Mouse (Mus musculus): ENCODE data around the gene Ntng2. TPM values are rescaled to one million over a fixed set of nuclear protein-coding genes. Genes with fewer than 3 reads are reported as not detected.
A peak's percentile ranks its signal among the peaks of the same experiment; 100 is the strongest.

Gene Ntng2
- polyA plus RNA-seq, 1 experiment from 2014 or later = 0.33 TPM

DNA sequence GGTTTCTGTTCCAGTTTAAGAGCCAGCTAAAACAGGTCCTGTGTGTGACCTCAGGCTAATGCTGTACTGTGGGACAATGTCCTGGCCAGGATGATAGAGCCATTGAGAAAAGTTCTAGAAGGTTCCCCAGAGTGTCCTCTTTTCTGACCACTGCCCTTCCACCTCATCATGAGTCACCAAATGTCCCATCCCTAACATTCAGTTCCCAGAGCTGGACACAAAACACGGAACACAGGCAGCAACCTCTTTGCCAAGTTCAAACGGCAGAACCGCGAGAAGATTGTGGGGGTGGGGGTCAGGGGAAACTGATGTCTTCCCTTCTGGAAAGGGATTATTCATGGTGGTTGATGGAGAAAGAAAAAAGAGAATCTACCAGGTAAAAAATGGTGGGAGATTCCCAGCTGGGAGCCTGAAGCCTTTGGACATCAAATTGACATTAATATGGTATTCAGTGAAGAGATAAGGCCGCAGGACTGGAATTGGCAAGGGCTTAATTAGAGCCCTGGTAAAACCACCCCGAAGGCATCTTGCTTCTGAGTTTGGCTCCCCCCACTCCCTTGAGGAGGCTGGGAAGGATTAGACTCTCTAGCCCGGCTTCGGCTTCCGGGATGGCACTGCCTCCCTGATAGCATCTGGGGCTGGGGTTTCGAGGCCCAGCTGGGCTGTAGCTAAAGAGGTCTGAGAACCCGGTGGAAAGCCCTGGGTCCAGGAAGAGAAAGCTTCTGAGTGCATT lies 51.4 kb downstream of the Ntng2 start:
- WGBS = 52% methylated on average over 11 of the region's 11 CpGs
- ATAC-seq (ENCODE audit: insufficient number of reproducible peaks, low FRiP score) = no peak
- Histone ChIP-seq H3K4me2 (no peak overlapping the region), H3K9ac (no peak overlapping the region), H3K36me3 (no peaks in the 10 kb centered on the region), H3K9me3 (replicated peaks) (no peaks in the 10 kb centered on the region), H3K4me1 (replicated peaks) (no peaks in the 10 kb centered on the region), H3K27me3 (replicated peaks) (peaks cover 74% of the 10 kb centered on the region), H3K27ac (ENCODE audit: poor library complexity, severe bottlenecking) (no peak overlapping the region), H3K4me3 (no peak overlapping the region)

DNA sequence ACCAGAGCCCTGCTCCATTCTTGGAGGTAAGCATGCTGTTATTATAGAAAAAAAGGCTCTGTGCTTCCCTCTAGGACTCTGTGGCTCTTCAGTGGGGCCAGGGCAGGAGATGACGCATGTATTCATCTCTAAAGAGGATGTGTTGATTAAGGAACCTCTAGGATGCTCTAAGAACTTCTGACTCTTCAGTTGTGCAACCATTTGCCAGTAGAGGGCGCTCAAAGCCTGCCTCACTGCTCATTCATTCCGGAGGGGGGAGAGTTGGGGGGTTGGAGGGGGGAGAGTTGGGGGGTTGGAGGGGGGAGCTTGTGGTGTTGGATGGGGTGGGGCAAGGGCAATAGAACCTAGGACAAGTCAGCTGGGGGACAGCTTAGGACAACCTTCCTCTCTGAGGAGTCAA lies 52.9 kb downstream of the Ntng2 start:
- Histone ChIP-seq H3K27me3 (replicated peaks) (peaks cover 76% of the 10 kb centered on the region), H3K27ac (ENCODE audit: poor library complexity, severe bottlenecking) (no peak overlapping the region)
- ATAC-seq (ENCODE audit: insufficient number of reproducible peaks, low FRiP score) = no peak

DNA sequence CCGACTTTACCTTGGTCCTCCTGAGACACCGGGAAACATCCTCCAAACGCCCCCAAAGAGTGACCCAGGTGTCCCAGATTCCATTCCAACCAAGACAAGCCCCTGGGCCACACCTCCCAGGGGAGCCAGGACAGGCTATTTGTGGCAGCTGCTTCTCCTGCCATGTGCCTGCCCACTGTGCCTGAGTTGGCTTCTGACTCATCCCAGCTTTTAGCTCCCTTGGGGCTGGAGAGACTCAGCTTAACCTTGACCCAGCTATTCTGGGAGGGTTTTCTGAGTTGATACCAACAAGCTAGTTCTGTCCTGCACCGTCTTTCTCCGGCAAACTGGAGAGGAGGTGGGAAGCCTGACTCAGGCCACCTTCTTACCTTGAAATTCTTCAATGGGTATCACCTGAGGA lies 54.4 kb downstream of the Ntng2 start:
- Histone ChIP-seq H3K36me3 (no peaks in the 10 kb centered on the region), H3K9ac (no peak overlapping the region), H3K27ac (ENCODE audit: poor library complexity, severe bottlenecking) (no peak overlapping the region), H3K4me2 (no peak overlapping the region), H3K4me1 (replicated peaks) (peaks cover 16% of the 10 kb centered on the region), H3K4me3 (no peak overlapping the region), H3K27me3 (replicated peaks) (peaks cover 74% of the 10 kb centered on the region), H3K9me3 (replicated peaks) (no peaks in the 10 kb centered on the region)
- 63% methylated on average over 5 of the region's 5 CpGs for WGBS
- ATAC-seq (ENCODE audit: insufficient number of reproducible peaks, low FRiP score) = no peak

More for the DNA sequence above, 52.9 kb downstream of the Ntng2 start:
- no peaks in the 10 kb centered on the region for H3K36me3 ChIP-seq
- no peaks in the 10 kb centered on the region for H3K9me3 ChIP-seq (replicated peaks)
- no peak overlapping the region for H3K4me3 ChIP-seq
- WGBS = under 1% methylated on average over 3 of the region's 3 CpGs
- peaks cover 7% of the 10 kb centered on the region for H3K4me1 ChIP-seq (replicated peaks)
- H3K9ac ChIP-seq = no peak overlapping the region
- no peak overlapping the region for H3K4me2 ChIP-seq

DNA sequence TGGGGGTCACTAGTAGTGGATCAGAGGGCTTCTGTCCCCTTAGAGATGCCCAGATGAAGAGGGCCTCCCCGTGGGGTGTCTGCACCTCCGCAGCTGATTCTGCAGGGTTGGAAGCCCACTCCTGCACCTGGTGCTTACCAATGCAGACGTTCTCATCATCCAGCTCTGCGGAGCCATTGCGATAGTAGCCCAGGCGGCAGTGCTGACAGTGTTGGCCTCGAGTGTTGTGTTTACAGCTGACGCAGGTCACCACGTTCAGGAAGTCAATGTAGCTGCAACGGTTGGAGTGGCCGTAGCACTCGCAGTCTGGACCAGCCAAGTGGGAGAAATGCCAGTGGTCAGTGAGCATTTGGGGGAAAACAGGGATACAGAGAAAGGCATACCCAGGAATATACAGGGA lies 56.0 kb downstream of the Ntng2 start:
- H3K27ac ChIP-seq (ENCODE audit: poor library complexity, severe bottlenecking) = no peak overlapping the region
- H3K36me3 ChIP-seq = no peaks in the 10 kb centered on the region
- 64% methylated on average over 12 of the region's 12 CpGs for WGBS
- H3K4me2 ChIP-seq = no peak overlapping the region
- H3K9ac ChIP-seq = no peak overlapping the region
- H3K27me3 ChIP-seq (replicated peaks) = peaks cover 59% of the 10 kb centered on the region
- H3K4me3 ChIP-seq = no peak overlapping the region
- ATAC-seq (ENCODE audit: insufficient number of reproducible peaks, low FRiP score) = no peak
- H3K4me1 ChIP-seq (replicated peaks) = peaks cover 19% of the 10 kb centered on the region
- no peaks in the 10 kb centered on the region for H3K9me3 ChIP-seq (replicated peaks)

DNA sequence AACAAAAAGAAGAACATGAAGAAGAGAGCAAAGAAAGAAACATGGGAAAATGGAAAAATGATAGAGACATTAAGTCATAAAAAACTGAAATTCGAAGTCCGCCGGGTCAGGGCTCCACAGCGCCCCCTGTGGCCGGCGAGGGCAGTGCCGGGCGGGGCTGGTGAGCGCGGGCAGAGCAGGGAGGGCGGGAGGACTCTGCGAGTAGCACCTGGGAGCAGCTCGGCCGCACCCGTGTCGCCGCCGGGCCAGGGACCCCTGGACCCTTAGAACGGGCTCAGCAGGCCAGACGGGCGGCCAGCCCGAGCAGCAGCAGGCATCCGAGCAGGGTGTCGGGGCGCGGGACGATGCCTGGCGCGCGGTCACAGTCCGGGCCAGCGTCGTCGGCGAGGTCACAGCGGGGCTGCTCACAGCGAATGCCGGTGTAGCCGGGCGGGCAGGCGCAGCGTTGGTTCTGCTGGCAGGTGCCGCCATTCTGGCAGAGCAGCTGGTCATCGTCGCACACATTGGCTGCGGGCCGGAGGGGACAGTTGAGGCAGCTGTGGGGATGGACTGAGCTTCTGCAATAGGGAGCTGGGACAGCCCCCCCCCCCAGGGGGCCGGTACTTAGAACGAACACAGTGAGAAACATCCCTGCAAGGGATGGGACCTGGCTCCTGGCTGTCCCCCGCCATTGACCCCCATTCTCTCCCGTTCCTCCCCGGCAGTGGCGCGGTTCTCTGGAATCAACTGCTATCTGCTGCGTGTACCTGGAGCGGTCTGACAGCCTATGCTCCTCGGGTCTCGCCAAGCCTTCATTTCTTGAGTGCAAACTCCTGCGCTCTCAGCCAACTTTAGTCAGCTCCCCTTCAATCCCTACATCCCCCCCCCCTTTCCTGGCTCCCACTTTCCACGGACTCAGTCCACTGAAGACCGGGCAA lies 58.0 kb downstream of the Ntng2 start:
- H3K27ac ChIP-seq (ENCODE audit: poor library complexity, severe bottlenecking) = no peak overlapping the region
- peak overlapping the region; percentile 56 for H3K4me3 ChIP-seq
- peak; percentile 56; the same call in 1 of the 2 replicates for ATAC-seq (ENCODE audit: insufficient number of reproducible peaks, low FRiP score)
- 2% methylated on average over 55 of the region's 61 CpGs for WGBS
- H3K27me3 ChIP-seq (replicated peaks) = peaks cover 44% of the 10 kb centered on the region
- H3K9me3 ChIP-seq (replicated peaks) = no peaks in the 10 kb centered on the region
- peak overlapping the region; percentile 98 for H3K4me2 ChIP-seq
- H3K36me3 ChIP-seq = no peaks in the 10 kb centered on the region
- H3K9ac ChIP-seq = peak overlapping the region; percentile 66
- peaks cover 27% of the 10 kb centered on the region for H3K4me1 ChIP-seq (replicated peaks)

DNA sequence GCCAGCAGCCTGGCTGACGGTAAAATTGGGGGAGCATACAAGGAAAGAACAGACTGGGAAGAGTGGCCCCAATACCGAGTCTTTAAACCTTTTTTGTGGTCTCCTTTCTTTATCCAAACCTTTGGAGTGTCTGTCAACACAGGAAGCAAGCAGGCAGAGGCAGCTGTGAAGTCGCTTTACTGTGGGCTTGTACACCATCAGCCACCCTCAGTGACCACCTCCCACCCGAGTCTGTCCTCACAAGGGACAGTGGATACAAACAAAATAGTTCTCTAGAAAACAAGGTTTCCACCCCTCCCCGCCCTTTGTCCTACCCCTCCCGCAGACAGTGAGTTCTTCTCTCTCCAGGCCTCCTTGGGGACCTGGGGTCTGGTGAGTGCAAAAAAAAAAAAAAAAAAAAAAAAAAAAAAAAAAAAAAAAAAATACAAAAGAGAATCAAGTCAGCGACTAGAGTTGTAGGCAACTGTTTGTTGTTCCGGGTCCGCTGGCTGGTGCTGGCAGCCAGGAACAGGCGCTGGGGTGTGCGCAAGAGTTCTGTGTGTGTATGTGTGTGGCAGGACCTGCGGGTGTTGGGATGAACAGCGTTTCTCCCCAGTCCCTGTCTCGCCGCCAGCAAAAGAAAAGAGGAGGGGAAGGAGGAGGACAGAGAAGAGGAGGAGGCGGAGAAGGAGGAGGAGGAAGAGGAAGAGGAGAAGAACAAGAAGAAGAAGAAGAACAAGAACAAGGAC lies 58.8 kb downstream of the Ntng2 start:
- peak overlapping the region; percentile 66; the same call in 1 of the 2 replicates for H3K9ac ChIP-seq
- H3K4me1 ChIP-seq (replicated peaks) = peaks cover 27% of the 10 kb centered on the region
- H3K4me2 ChIP-seq = peak overlapping the region; percentile 98
- no peaks in the 10 kb centered on the region for H3K36me3 ChIP-seq
- peak overlapping the region; percentile 56 for H3K4me3 ChIP-seq
- no peak overlapping the region for H3K27ac ChIP-seq (ENCODE audit: poor library complexity, severe bottlenecking)
- 20% methylated on average over 16 of the region's 16 CpGs for WGBS
- ATAC-seq (ENCODE audit: insufficient number of reproducible peaks, low FRiP score) = no peak
- H3K27me3 ChIP-seq (replicated peaks) = peaks cover 42% of the 10 kb centered on the region
- no peaks in the 10 kb centered on the region for H3K9me3 ChIP-seq (replicated peaks)

DNA sequence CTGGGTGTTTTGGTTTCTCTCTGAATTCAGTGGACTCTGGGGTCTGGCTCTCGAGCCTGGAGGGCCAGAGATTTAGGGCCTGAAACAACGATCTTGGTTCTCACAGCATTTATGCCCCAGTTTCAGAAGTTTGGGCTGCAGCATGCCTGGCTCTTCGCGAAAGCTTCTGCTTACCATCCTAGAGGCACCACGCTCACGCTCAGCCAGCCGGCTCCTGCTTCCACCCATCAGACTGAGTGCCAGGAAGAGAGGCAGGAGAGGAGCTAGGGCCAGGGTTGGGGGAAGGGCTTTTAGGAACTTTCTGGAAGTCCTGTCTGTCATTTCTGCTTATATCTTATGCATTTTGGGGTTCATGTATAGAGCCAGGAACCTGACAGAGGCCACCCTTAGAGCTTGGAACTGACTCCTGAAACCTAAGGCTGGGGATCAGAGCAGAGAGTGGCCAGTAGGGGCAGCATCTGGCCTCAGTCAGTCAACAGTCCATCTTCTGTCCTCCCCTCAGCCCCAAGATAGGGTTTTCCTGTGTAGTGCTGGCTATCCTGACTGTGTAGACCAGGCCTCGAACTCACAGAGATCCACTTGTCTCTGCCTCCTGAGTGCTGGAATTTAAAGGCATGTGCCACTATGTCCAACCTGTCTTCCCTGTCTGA lies 60.1 kb downstream of the Ntng2 start:
- Histone ChIP-seq H3K27ac (ENCODE audit: poor library complexity, severe bottlenecking) (no peak overlapping the region), H3K4me1 (replicated peaks) (peaks cover 27% of the 10 kb centered on the region)

DNA sequence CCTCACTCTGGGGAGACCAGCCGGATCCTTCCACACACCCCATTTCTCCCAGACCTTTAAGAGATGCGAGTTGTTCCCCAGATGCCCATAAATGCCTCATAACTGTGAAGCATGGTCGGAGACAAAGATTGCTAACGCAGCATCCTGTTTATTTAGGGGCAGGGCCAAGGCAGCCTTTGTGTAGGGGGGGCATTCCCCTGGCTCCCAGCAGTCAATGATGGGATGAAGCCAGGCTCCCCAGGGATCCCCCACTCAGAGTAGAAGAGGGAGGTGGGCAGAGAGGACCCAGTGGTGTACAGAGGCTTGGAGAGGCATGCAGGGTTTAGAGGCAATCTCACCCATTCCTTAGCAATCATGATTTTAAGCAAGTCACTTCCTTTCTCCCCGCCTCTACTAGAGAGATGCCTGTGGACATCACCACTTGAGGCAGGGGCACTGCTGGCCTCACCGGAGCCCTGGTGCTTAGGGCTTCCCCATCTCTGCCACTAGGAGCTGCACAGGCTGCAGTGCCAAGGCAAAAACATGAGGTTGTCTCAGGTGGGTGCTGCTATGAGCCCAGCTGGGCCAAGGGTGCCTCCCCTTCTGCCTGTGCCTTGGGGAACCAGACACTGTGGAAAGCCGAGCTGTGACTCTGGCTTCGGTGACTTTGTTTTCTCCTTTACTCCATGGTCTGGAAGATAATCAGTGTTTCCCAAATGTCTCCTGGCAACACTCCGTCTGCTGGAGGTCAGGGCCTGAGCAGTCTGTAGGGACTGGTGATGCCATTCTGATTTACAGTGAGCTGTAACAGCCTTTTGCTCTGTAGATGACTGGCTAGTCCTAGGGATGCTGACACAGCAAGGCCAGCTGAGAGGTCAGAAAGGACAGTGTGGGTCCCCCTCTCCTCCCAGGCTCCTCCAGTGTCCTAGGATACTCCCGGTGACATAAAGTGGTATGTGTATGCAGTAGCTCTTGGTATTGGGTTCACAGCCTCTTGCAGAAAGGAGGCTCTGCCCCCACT lies 61.3 kb downstream of the Ntng2 start:
- Histone ChIP-seq H3K27ac (ENCODE audit: poor library complexity, severe bottlenecking) (no peak overlapping the region), H3K9me3 (replicated peaks) (no peaks in the 10 kb centered on the region), H3K36me3 (no peaks in the 10 kb centered on the region), H3K27me3 (replicated peaks) (peaks cover 20% of the 10 kb centered on the region), H3K4me1 (replicated peaks) (peaks cover 27% of the 10 kb centered on the region), H3K4me2 (no peak overlapping the region), H3K4me3 (no peak overlapping the region), H3K9ac (no peak overlapping the region)
- ATAC-seq (ENCODE audit: insufficient number of reproducible peaks, low FRiP score) = no peak
- WGBS = 53% methylated on average over 10 of the region's 10 CpGs

More for the DNA sequence above, 60.1 kb downstream of the Ntng2 start:
- ATAC-seq (ENCODE audit: insufficient number of reproducible peaks, low FRiP score) = no peak
- 76% methylated on average over 8 of the region's 8 CpGs for WGBS
- H3K36me3 ChIP-seq = no peaks in the 10 kb centered on the region
- no peak overlapping the region for H3K4me2 ChIP-seq
- no peak overlapping the region for H3K9ac ChIP-seq
- H3K4me3 ChIP-seq = no peak overlapping the region
- H3K9me3 ChIP-seq (replicated peaks) = no peaks in the 10 kb centered on the region
- peaks cover 31% of the 10 kb centered on the region for H3K27me3 ChIP-seq (replicated peaks)

DNA sequence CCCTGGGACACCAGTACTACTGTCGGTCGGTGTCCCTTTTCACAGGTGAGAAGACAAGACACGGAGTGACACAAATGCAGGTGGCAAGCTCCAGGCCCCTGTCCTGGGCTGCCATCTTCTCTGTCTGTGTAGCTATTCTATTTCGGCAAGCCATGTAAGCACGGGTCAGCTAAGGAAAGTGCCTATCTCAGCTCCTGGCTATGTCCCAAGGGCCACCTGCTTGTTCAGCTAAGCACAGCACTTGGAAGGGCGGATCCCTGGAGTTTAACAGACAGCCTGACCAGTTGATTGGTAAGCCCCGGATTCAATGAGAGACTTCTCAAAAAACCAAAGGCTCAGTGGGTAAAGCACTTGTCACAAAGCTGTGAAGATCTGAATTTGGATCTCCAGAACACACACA lies 62.4 kb downstream of the Ntng2 start:
- WGBS = 78% methylated on average over 7 of the region's 7 CpGs
- ATAC-seq (ENCODE audit: insufficient number of reproducible peaks, low FRiP score) = no peak
- Histone ChIP-seq H3K9ac (no peak overlapping the region), H3K9me3 (replicated peaks) (no peaks in the 10 kb centered on the region), H3K27me3 (replicated peaks) (peaks cover 9% of the 10 kb centered on the region), H3K4me2 (no peak overlapping the region), H3K27ac (ENCODE audit: poor library complexity, severe bottlenecking) (no peak overlapping the region), H3K4me1 (replicated peaks) (peaks cover 29% of the 10 kb centered on the region), H3K4me3 (no peak overlapping the region), H3K36me3 (no peaks in the 10 kb centered on the region)

DNA sequence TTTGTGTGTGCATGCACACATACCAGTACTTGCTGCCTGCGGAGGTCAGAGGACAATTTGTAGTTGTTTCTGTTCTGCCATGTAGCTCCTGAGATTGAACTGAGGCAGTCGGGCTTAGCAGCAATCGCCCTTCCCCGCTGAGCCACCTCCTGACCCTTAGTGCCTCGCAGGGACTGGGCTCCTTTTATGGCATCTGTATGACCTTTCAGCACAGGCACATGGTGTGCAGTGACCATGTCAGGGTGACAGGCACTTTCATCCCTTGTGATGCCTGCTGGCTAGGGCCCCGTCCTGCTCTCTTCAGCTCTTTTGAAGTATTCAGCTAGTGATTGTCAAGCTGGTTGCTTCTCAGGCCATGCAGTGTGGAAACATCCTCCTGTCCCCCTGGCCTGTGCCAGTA lies 66.6 kb downstream of the Ntng2 start:
- Histone ChIP-seq H3K27me3 (replicated peaks) (no peaks in the 10 kb centered on the region), H3K27ac (ENCODE audit: poor library complexity, severe bottlenecking) (no peak overlapping the region), H3K4me1 (replicated peaks) (peaks cover 24% of the 10 kb centered on the region), H3K4me3 (no peak overlapping the region), H3K36me3 (no peaks in the 10 kb centered on the region), H3K9me3 (replicated peaks) (no peaks in the 10 kb centered on the region), H3K4me2 (no peak overlapping the region), H3K9ac (no peak overlapping the region)
- ATAC-seq (ENCODE audit: insufficient number of reproducible peaks, low FRiP score) = no peak
- 54% methylated on average over 6 of the region's 6 CpGs for WGBS

All from heart, embryonic 12.5 days (tissue).